In genomic region chr2:60625766-60626165, GRCm38 (mm10) we compare ENCODE assay signal across 24 mouse cellular contexts.
DNase-seq lines count a peak whose midpoint lies in the region; ATAC-seq and TF ChIP-seq lines count a peak whose summit lies in the region.
"Had no signal": no experiment of that assay in that cellular context is flagged by ENCODE, and none has a peak within 500 bp of the region (broad histone marks: within the 10 kb centered on the region; RNA-seq: fewer than 3 reads in every experiment).

No protein-coding gene starts in this region.

- peak; percentile 54 for DNase-seq in lung, embryonic 14.5 days
- no peak for DNase-seq in lung, adult 2 months
- DNase-seq in 416B (ENCODE audit: low read depth), result peak; percentile 82
- DNase-seq in MEL-GATA-1-ER (ENCODE audit: extremely low read depth, low read depth), result peak; percentile 26
- no peak for DNase-seq in urinary bladder, postnatal 10 days (ENCODE audit: low spot score)
- no peak for DNase-seq in urinary bladder, postnatal 4 days (ENCODE audit: low spot score in 2 of 2)
- DNase-seq in cerebellum, adult 11-12 months, result no peak
- DNase-seq: adrenal gland, adult 2 months; adrenal gland, postnatal 10 days; adrenal gland, postnatal 25 days; cerebellum, adult 11 months; cerebellum, adult 2 months; cerebellum, adult 9-10 months; cerebellum, postnatal 10 days; cerebellum, postnatal 25 days; embryo, embryonic 11 days had no signal

- no peak overlapping the region for H3K4me3 ChIP-seq in lung, embryonic 14.5 days (ENCODE audit: low read depth, low read length)
- H3K4me3 ChIP-seq in lung, adult 2 months (replicated peaks; ENCODE audit: extremely low read depth, low read depth, low read length), result no peak overlapping the region
- H3K4me3 ChIP-seq: embryonic facial prominence, embryonic 13.5 days; embryonic facial prominence, embryonic 15.5 days; erythroblast, embryonic 14.5 days; forebrain, embryonic 10.5 days; forebrain, embryonic 12.5 days had no signal

- no peak overlapping the region for H3K9ac ChIP-seq in lung, embryonic 14.5 days
- H3K9ac ChIP-seq: embryonic facial prominence, embryonic 13.5 days; embryonic facial prominence, embryonic 15.5 days; forebrain, embryonic 12.5 days had no signal

- H3K4me2 ChIP-seq in lung, embryonic 14.5 days, result no peak overlapping the region
- H3K4me2 ChIP-seq: embryonic facial prominence, embryonic 13.5 days; embryonic facial prominence, embryonic 15.5 days; forebrain, embryonic 12.5 days had no signal

- H3K27ac ChIP-seq in lung, embryonic 14.5 days (ENCODE audit: low read depth), result no peak overlapping the region
- H3K27ac ChIP-seq: embryonic facial prominence, embryonic 13.5 days; embryonic facial prominence, embryonic 15.5 days; forebrain, embryonic 10.5 days; forebrain, embryonic 12.5 days had no signal

- 9% methylated on average over 2 of the region's 2 CpGs for WGBS in lung, embryonic 14.5 days
- 34% methylated on average over 2 of the region's 2 CpGs for WGBS in lung, adult 2 months

- H3K9me3 ChIP-seq in lung, embryonic 14.5 days (ENCODE audit: low read depth, low read length), result no peaks in the 10 kb centered on the region
- H3K9me3 ChIP-seq: embryonic facial prominence, embryonic 13.5 days; embryonic facial prominence, embryonic 15.5 days; forebrain, embryonic 10.5 days; forebrain, embryonic 12.5 days had no signal

- ATAC-seq in lung, embryonic 14.5 days (ENCODE audit: insufficient read depth), result no peak
- ATAC-seq in megakaryocyte progenitor cell, adult 5-6 weeks (replicated peaks; ENCODE audit: poor library complexity), result peak; percentile 66
- ATAC-seq: forebrain, embryonic 14.5 days; forebrain, embryonic 16.5 days had no signal

- no peaks in the 10 kb centered on the region for H3K36me3 ChIP-seq in lung, embryonic 14.5 days (ENCODE audit: insufficient read depth)
- H3K36me3 ChIP-seq: embryonic facial prominence, embryonic 13.5 days; embryonic facial prominence, embryonic 15.5 days; forebrain, embryonic 10.5 days; forebrain, embryonic 12.5 days had no signal

- no peak for TF ChIP-seq POLR2A in lung, adult 2 months (IDR thresholded peaks at IDR 0.05; ENCODE audit: borderline replicate concordance, extremely low read depth, low read depth, low read length)

- TF ChIP-seq CTCF in lung, embryonic 14.5 days (IDR thresholded peaks at IDR 0.05; ENCODE audit: low read depth), result no peak
- TF ChIP-seq CTCF in lung, adult 2 months (IDR thresholded peaks at IDR 0.05; ENCODE audit: insufficient read depth, low read length), result no peak

- H3K4me1 ChIP-seq in lung, embryonic 14.5 days (ENCODE audit: insufficient read depth), result 0 out of 2 replicates have a peak, but pooled peaks cover 3% of the 10 kb centered on the region
- no peaks in the 10 kb centered on the region for H3K4me1 ChIP-seq in lung, adult 2 months (ENCODE audit: control insufficient read depth, insufficient read depth, low read length)
- H3K4me1 ChIP-seq: embryonic facial prominence, embryonic 13.5 days; embryonic facial prominence, embryonic 15.5 days; forebrain, embryonic 10.5 days; forebrain, embryonic 12.5 days had no signal

- no peaks in the 10 kb centered on the region for H3K27me3 ChIP-seq in lung, embryonic 14.5 days (ENCODE audit: insufficient read depth, low read length)
- H3K27me3 ChIP-seq: embryonic facial prominence, embryonic 13.5 days; embryonic facial prominence, embryonic 15.5 days had no signal

Comparison
In these comparisons a context has a peak if more than half of its experiments do, and no peak if none do; other contexts are left out.
1. DNase-seq: peak in lung, embryonic 14.5 days (single experiment), 416B (single experiment) and MEL-GATA-1-ER (single experiment); none in lung, adult 2 months (single experiment), urinary bladder, postnatal 10 days (single experiment), urinary bladder, postnatal 4 days (0 of 2) and cerebellum, adult 11-12 months (single experiment).